Mouse (Mus musculus) cerebellum, postnatal 14 days (tissue): Measurements from ENCODE around the gene Gm10282.

Experiments
- DNase-seq, 2 experiments: peaks; one replicate each; pipeline ENCODE4 v3.0.0; 2021; ENCODE audit warnings: mixed read lengths in 2 of 2

Gm10282 gene

DNA sequence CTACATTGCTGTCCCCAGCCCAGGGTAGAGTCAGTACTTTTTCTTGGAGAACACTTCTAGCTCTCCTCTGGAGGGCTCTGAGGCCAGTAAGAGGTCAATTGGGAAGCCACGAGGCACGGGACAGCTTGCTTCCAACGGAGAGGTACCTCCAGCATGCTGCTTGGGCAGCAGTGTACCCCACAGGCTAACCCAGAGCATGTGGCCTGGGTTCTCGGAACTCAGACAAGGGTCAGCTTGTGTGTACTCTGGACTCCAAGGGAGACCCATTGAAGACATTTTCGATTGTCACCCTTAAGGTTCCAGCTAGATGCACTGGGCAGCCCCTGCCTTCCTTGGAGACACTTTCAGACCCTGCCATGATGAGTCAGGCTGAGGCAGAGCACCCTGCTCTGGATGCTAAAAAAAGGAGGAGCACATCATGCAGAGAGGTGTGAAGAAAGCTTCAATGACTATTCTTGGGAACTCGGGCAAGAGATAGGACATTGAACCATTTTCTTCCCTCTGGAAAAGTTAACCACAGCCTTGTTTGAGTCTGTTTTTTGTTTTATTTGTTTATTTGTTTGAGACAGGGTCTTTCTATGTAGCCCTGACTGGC is 18.2 kb upstream of the Gm10282 start:
- DNase-seq = no peak

DNA sequence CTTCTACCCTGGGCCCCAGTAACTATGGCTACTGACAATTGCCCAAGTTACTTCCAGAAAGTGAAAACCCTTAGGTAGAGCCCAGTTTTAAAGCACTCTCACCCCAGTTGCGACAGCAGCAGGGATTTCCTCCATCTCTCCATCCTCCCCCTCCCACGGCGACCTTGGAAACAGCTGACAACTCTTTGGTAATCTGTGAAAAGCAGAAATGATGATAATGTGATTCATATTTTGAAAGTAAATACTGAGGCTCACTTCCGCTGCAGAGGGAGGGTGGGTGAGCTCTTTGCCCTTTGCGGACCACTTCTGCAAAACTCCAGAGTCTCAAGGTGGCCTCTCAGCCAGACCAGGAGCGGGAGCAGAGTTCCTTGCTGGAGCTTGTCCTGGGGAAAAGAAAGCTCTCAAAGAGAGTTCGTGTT is 17.4 kb upstream of the Gm10282 start:
- no peak for DNase-seq

DNA sequence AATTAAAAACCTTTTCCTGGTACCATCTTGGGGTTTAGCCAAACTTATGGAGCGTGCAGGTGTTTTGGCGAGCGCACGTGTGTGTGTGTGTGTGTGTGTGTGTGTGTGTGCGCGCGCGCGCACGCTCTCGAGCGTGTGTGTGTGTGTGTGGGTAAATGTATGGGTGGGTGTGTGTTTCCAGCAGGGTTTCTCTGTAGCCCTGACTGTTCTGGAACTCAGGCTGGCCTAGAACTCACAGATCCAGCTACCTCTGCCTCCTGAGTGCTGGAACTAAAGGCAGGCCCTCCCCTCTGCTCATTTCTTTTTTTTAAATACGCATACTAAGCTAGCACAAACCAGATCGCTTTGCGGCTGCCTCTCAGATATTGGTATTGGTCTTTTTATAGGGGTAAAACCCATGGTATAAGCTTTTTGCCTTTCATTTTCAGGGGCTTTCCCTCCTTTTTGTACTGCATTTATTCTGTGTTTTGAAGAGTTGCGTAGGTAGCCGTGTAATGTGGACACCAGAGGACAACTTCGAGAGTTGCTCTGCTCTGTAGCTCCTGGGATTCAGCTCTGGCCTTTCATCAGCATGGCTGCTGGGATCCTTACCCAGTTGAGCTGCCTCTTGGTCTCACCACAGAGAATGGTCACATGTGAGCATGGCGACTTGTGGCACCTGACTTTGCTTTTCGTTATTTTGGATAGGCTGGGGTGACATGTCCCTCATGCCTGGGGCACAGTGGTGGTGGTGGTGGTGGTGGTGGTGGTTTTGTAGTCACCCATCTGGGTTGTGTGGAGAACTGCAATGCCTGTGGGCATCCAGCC is 16.8 kb upstream of the Gm10282 start:
- no peak for DNase-seq

DNA sequence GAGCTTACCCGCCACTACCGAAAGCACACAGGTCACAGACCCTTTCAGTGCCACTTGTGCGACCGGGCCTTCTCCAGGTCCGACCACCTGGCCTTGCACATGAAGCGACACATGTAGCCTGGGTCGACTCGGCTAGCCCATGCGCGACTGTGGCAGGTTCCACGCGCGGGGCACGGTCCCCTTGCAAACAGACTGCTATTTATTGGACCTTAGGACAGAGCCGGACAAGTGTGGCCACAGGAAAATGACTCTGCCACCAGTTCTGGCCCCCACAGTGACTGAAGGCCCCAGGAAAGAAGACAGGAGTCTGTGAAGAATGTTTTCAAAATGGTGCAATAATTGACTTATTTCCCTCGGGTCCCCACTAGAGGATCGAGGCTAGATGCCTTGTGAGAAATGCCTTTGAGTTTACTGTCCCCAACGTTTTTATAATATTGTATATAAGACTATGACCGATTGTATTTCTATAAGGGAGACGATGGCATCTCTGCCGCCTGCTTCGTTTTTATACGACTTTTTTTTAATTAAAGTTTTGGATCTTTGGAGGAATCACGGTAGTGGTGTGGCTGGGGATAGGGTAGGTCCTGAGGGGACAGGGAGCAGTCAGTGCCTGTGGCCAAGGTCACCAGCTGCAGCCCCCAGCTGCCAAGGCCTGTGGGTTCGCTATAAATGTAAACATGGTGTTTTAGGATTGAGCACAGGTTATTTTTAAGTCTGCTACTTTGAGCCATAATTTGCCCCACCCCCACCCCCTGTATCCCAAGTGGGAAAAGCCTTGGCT is 15.9 kb upstream of the Gm10282 start:
- DNase-seq = no peak

DNA sequence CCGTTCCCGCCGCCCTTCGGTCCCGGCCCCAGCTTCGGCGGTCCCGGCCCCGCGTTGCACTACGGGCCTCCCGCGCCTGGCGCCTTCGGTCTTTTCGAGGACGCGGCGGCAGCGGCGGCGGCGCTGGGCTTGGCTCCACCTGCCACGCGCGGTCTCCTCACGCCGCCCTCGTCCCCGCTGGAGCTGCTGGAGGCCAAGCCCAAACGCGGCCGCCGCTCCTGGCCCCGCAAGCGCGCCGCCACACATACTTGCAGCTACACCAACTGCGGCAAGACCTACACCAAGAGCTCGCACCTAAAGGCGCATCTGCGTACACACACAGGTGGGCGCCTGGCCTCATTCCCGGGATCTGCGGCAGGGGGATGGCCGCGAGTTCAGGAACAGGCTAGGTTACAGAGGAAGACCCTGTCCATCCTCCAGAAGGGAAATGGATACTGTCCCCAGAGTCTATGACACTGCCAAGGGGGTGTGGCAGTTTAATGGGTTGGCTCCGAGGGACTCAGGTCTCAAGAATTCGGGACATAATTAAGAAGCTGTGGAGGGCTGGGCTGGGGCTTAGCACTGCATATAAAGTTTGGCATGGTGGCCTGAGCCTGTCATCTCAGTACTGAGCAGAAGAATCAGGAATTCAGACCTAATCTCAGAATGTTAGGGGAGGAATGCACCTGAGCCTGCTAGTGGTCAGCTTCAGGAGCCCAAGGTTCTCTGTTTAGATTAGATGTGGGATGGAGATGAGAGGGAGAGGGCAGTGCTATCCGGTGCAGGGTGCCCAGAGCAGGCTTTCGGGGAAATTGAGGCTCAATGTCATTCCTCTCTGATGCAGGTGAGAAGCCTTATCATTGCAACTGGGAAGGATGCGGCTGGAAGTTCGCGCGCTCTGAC is 15.1 kb upstream of the Gm10282 start:
- peak in 1 of 2 experiments; percentile 33 for DNase-seq

DNA sequence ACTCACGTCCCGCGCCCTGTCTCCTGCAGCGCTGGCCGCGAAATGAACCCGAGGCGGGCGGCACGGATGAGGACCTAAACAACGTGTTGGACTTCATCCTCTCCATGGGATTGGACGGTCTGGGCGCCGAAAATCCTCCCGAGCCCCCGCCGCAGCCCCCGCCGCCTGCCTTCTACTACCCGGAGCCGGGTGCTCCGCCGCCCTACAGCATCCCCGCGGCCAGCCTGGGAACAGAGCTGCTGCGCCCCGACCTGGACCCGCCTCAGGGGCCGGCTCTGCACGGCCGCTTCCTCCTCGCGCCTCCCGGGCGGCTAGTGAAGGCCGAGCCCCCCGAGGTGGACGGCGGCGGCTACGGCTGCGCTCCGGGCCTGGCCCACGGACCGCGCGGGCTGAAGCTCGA is 14.3 kb upstream of the Gm10282 start:
- no peak for DNase-seq

DNA sequence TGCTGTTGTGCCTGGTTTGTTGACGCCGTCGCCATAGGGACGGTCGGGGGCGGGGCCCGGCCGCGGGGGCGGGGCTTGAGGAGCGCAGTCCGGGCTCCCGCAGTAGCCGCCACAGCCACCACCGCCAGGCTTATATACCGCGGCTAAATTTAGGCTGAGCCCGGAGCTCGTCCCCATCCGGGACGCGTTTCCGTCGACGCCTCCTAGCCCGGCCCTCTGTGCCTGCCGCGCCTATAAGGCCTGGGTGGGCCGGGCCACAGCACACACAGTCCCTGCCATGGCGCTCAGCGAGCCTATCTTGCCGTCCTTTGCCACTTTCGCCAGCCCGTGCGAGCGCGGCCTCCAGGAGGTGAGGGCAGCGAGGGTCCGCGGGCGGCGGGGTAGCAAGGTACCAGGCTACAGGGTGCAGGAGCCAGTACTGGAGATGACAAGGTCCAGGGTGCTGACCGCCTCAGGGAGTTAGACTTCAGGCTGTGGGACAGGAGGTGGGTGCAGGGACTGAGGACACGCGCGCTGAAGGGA is 13.8 kb upstream of the Gm10282 start, which contains the start of gene Klf2:
Gene Klf2, plus strand, starts transcription at position 233 of the 522 bp plus-strand sequence.
- peak; percentile 80 for DNase-seq

DNA sequence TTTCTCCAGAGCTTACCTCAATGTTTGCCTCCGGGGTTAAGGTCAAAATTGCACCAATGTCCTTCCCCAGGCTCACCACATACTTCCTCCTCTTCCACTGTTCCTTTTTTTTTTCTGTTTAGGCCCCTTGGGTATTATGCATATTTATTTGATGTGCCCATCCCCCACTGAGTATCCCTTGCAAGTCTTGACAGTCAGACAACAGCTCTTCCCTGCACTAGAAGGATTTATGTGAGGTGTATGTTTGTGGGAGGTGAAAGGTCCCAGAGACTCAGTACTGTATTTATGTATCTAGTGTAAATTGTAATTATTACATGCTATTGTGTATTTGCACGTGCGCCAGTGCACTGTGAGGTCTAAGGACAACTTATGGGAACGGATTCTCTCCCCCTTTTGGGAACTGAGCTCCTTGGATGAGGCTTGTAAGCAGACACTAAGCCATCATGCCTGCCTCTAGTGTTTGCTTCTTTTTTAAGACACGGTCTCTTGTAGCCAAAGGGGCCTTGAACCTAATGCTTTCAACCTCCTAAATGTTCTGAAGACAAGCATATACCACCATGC is 12.8 kb upstream of the Gm10282 start:
- DNase-seq = no peak

DNA sequence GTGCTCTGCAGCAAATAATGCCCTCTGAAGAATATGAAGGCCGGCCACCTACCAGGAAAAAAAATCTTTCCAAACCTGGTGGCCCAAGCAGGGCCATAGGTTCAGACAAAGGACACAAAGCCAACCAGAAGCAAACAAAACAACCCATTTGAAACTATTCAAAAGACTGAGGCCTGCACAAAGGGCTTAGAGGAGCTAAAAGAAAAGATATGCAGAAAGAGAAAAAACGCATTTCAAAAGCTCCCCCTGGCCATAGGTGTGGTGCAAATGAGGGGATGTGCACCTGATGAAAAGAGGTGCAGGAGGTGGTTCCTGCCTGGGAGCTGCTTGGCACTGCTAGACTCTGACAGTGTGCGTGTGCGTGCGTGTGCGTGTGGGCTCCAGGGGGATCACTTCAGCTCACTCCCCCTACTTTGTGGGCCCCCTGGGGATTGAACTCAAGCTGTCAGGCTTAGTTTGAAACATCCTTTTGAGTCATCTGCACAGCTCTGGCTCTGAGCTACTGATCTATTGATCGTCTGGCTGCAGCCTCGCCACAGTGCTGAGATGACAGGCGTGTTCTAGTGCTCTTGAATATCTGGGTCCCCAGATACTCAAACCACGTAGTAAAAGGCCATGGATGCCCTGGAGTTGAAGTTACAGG is 11.1 kb upstream of the Gm10282 start:
- no peak for DNase-seq

DNA sequence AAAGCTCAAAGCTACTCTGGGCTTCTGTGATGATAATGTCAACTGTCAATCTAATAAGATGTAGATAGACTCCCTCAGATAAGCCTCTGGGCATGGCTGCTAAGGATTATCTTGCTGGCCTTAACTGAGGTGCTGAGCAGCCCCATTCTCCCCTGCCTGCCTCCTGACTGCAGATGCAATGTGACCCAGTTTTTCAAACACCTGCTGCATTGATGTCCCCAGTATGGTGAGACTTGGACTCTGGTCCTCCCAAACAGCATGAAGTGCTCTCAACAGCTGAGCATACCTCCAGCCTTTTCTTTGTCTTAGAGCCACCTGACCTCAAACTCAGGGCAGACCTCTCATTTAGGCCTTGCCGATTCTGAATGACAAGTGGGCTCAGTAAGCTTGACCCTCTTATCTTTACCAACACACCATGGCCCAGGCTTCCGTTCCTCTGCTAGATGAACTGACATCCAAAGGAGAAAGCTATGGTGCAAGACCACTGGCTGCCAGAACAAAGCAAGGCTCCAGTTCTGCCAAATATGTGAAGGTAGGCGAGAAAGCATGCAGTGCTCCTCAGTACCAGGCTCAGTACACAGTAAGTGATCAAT is 8.0 kb upstream of the Gm10282 start:
- DNase-seq = no peak

DNA sequence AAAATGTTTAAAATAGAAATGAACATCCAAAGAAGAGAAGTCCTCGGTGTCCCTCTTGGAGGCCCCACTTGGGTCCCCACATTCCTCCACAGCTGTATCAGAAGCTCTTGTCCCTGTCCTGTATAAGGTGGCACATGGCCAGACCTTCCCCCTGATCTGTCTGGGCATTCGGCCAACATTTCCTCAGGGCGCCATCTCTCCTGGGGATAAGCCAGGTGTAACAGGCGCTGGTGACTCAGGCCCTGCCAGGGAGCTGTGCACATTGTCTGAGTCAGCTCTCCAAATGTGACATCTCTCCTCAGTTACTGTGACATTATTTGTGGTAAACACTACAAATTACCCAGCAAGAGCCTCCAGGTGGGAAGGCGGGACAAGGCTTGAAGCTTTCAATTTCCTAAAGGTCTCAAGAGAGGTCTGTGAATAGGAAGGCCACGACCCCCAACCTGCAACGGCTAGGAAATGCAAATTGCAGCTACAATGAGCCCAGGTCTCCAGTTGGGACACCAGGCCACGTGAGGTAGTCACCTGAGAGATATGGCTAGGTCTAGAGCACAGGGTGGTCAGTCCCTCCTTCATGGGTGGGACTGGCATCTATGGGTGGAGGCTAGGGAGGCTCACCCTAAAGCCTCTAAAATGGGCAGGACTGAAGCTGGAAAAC is 5.9 kb upstream of the Gm10282 start:
- peak; percentile 85 to 86 for DNase-seq

DNA sequence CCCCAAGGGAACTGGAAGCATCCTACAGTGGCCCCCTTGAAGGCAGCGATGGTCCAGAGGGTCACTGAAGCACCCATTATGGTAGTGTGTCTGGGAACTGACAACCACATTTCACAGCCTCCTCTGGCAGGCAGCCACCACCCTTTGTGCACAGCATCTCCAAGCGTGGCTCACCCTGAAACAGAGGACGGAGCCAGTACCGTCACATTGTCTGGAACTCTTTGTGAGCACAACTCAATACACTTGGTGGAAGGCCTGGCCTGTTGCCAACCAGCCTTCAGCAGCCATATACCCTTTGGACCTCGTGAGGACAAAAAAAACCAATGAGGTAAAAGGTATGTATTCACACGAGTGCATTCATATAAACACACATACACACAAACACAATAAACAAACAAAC is 3.2 kb upstream of the Gm10282 start:
- peak; percentile 24 to 40 for DNase-seq

DNA sequence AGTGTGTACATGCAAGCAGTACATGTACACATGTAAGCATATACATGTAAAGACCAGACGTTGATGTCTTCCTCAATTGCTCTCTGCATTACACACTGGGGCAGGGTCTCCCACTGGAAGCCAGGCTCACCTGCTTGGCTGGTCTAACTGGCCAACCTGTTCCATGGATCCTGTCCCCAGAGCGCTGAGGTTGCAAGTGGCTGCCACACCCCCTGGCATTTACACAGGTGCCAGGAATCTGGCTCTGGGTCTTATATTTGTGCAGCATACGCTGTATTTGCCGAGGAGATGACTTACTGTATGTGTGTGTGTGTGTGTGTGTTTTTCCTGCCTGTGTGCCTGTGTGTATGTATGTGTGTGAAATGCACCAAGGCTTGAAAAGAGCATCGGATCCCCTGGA is 1.9 kb upstream of the Gm10282 start:
- no peak for DNase-seq

DNA sequence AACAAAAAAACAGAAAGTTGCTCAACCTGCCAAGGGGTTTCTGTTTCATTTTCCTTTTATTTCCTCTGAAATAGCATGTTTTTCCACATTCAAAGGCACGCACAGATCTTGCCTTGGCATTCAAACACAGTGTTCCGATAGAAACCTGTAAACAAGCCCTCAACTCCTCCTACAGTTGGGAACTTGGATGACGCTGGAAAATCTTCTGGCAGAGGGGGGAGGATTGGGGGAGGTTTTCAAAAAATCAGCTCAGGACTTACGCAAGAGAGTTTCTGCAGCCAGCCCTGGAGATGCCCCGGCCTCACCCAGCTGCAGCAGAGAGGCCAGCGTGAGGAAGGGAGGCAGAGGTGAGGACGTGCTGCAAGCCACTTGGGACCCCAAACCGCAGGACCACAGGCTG is 1.4 kb downstream of the Gm10282 start:
- no peak for DNase-seq

DNA sequence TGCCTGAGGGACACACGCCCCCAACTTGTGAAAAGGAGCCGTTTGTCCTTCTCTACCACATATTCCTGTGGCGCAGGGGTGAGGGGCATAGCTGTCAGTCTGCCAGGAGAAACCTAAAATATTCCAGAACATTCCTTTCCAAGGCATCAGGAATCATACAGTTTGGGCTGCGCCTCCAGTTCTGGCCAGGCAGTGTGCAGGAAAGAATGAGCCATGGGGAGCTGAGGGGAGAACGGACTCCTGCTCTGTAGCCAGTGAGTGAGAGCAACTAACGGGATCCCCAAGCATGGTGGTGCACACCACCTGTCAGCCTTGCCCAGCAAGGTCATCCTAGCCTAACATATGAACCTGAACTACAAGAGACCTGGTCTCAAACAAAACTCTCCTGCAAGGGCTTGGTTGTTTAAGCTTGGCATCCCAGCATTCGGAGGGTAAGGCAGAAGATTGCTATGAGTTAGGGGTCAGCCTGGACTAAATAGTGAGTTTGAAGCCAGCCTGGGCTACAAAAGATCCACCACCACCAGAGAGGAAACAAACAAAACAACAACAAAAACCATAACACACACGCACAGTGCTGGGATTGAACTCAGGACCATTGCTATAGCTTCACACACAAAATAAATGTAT is 2.0 kb downstream of the Gm10282 start:
- DNase-seq = no peak

DNA sequence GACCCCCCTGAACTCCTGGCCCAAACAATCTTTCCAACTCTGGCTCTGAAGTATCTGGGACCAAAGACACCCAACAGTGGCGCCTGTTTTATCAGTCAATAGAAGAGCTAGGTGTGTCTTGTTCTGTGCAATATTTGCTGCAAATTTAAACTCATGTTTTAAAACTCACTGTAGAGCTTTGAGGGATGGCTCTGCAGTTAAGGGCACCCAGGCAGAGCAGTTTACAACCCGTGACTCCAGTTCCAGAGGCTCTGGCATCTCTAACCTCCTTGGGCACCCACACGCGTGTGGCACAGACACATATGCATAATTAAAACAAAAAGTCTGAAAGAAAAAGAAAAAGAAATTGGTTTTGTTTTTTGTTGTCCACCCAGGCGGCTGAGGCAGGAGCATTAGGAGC is 3.6 kb downstream of the Gm10282 start:
- DNase-seq = no peak

DNA sequence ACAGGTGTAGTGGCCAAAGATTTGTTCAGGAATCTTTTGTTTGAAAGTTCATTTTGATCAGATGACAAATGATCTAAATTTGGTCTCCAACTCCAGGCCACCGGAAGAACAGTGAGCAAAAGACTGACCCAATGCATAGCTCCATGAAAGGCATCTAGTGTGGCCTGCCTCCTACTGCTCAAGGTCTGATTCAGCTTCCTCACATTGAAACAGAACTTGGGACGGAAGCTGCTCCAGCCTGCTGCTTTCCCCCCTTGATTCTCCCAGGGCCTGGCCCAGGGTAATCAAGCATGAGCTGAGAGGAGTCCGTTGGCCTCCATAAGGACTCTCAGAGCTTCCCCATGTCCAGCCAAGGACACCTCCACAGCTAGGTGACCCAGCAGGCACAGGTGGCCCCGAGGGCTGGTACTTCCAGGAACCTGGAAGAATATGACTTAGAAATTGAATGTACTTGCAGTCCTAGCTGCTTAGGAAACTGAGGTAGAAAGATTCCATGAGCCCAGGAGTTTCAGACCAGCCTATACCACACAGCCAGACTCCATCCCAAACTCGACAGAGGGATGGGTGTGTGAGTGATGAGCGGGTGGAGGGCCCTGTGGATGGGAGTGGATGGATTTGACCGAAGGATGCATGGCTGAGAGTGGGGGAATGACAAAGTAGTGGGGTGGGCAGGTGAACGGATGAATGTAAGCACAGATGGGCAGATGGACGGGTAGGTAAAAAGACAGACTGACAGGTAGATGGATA is 4.2 kb downstream of the Gm10282 start:
- DNase-seq = no peak

DNA sequence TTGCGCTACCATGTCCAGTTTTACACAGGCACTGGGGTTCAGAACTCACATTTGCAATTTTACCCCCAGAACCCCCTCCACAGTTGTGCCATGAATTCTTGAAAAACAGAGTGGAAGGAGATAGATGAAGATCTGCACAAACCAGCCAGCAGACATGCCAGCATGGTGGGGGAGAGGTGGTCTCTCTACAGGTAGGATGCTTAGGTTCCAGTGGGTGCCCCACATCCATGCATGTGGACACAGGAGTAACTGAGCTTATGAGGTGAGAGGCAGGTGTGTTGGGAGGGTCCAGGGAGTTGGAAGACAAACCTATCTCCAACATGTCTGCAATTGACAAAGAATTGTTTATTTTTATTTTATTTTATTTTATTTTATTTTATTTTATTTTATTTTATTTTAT is 6.1 kb downstream of the Gm10282 start:
- no peak for DNase-seq

DNA sequence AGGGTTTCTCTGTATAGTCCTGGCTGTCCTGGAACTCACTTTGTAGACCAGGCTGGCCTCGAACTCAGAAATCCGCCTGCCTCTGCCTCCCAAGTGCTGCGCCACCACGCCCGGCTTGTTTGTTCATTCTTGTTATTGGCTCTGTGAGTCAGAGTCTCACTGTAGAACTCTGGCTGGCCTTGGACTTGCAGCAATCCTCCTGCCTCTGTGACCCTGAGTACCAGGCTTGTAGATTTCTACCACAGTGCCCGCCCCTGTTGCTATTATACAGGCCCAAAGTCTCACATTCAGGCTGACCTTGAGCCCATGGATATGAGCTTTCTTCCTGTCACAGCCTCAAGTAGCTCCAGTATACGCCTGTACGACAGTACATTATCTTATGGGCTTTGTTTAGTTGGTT is 8.5 kb downstream of the Gm10282 start:
- DNase-seq = no peak
